Mouse (Mus musculus): ENCODE results near the gene Sesn3. TPM values are rescaled to one million over a fixed set of nuclear protein-coding genes. Genes with fewer than 3 reads are reported as not detected.

Sesn3 gene
- total and polyA plus RNA-seq, 3 experiments: 3.9 to 14.3 (median 4.6) TPM

- TF ChIP-seq MAZ (IDR thresholded peaks at IDR 0.05; ENCODE audit: low read depth, low read length) (no peak), MXI1 (IDR thresholded peaks at IDR 0.05; ENCODE audit: low read depth, low read length) (no peak)
- no peaks in the 10 kb centered on the region for H3K36me3 ChIP-seq (replicated peaks in 1 of 2; ENCODE audit: control insufficient read depth in 1 of 2, insufficient read depth in 1 of 2, low read length in 1 of 2)
- peaks cover 0 to 13% of the 10 kb centered on the region in 2 experiments; a peak in 3 of 4 replicates for H3K4me1 ChIP-seq (ENCODE audit: control insufficient read depth in 1 of 2, insufficient read depth in 2 of 2)
- dilution Hi-C loops (cut with MboI; ENCODE audit: extremely low pct_ligation_motif_present, extremely low pct_unique_long_range_greater_than_20kb, low sequenced_read_pairs): no loop called here
- no peak overlapping the region for H3K4me2 ChIP-seq (ENCODE audit: insufficient read depth, low read depth, poor library complexity, severe bottlenecking)
- no peaks in the 10 kb centered on the region for H3K27me3 ChIP-seq (replicated peaks)
- no peak overlapping the region for H3K27ac ChIP-seq (ENCODE audit: insufficient read depth, low read depth)
- DNase-seq (ENCODE audit: extremely low read depth): no peak
- in situ Hi-C loops (cut with MboI; ENCODE audit: low pct_ligation_motif_present, low pct_unique_long_range_greater_than_20kb, low sequenced_read_pairs): no loop called here
- peaks cover 6% of the 10 kb centered on the region for H3K9me3 ChIP-seq (replicated peaks; ENCODE audit: low read length)
- H3K4me3 ChIP-seq (replicated peaks in 1 of 3; ENCODE audit: low read depth in 2 of 3, low read length in 2 of 3, poor library complexity in 1 of 3): no peak overlapping the region
- H3K79me2 ChIP-seq (replicated peaks; ENCODE audit: control insufficient read depth, extremely low read depth, insufficient read depth, poor library complexity, severe bottlenecking): no peaks in the 10 kb centered on the region
- H3K9ac ChIP-seq (ENCODE audit: insufficient read depth, low read depth): no peak overlapping the region
Measured at GRCm38 (mm10) chr9:14372440-14372839, 97.6 kb downstream of the Sesn3 start.

GRCm38 (mm10) chr9:14376149-14376548 lies 101.3 kb downstream of the Sesn3 start:
- dilution Hi-C loops (cut with MboI; ENCODE audit: extremely low pct_ligation_motif_present, extremely low pct_unique_long_range_greater_than_20kb, low sequenced_read_pairs): no loop called here
- peaks cover 15% of the 10 kb centered on the region for H3K27me3 ChIP-seq (replicated peaks)
- no peaks in the 10 kb centered on the region for H3K9me3 ChIP-seq (replicated peaks; ENCODE audit: low read length)
- no peak overlapping the region for H3K27ac ChIP-seq (ENCODE audit: insufficient read depth, low read depth)
- DNase-seq (ENCODE audit: extremely low read depth): no peak
- peaks cover 0 to 20% of the 10 kb centered on the region in 2 experiments; a peak in 3 of 4 replicates for H3K4me1 ChIP-seq (ENCODE audit: control insufficient read depth in 1 of 2, insufficient read depth in 2 of 2)
- no peaks in the 10 kb centered on the region for H3K36me3 ChIP-seq (replicated peaks in 1 of 2; ENCODE audit: control insufficient read depth in 1 of 2, insufficient read depth in 1 of 2, low read length in 1 of 2)
- no peak overlapping the region for H3K4me2 ChIP-seq (ENCODE audit: insufficient read depth, low read depth, poor library complexity, severe bottlenecking)
- TF ChIP-seq SIN3A (IDR thresholded peaks at IDR 0.05; ENCODE audit: low read length) (no peak), POLR2AphosphoS2 (IDR thresholded peaks at IDR 0.05; ENCODE audit: low read depth, low read length) (no peak), CHD1 (IDR thresholded peaks at IDR 0.05; ENCODE audit: low read depth, low read length) (no peak), MAZ (IDR thresholded peaks at IDR 0.05; ENCODE audit: low read depth, low read length) (no peak), ELF1 (IDR thresholded peaks at IDR 0.05; ENCODE audit: low read depth, low read length) (no peak), NRF1 (IDR thresholded peaks at IDR 0.05; ENCODE audit: low read depth, low read length) (no peak), IRF4 (IDR thresholded peaks at IDR 0.05; ENCODE audit: low read depth, low read length) (no peak), TCF12 (IDR thresholded peaks at IDR 0.05; ENCODE audit: low read depth, low read length) (no peak), MAFK (IDR thresholded peaks at IDR 0.05; ENCODE audit: insufficient replicate concordance, low read length) (peak; percentile 33; the same call in 1 of the 2 replicates)
- H3K79me2 ChIP-seq (replicated peaks; ENCODE audit: control insufficient read depth, extremely low read depth, insufficient read depth, poor library complexity, severe bottlenecking): no peaks in the 10 kb centered on the region
- no peak overlapping the region for H3K9ac ChIP-seq (ENCODE audit: insufficient read depth, low read depth)
- H3K4me3 ChIP-seq (replicated peaks in 1 of 3; ENCODE audit: low read depth in 2 of 3, low read length in 2 of 3, poor library complexity in 1 of 3): no peak overlapping the region
- in situ Hi-C loops (cut with MboI; ENCODE audit: low pct_ligation_motif_present, low pct_unique_long_range_greater_than_20kb, low sequenced_read_pairs): no loop called here

- H3K27ac ChIP-seq (ENCODE audit: insufficient read depth, low read depth): no peak overlapping the region
- no peak for DNase-seq (ENCODE audit: extremely low read depth)
- H3K79me2 ChIP-seq (replicated peaks; ENCODE audit: control insufficient read depth, extremely low read depth, insufficient read depth, poor library complexity, severe bottlenecking): no peaks in the 10 kb centered on the region
- H3K9me3 ChIP-seq (replicated peaks; ENCODE audit: low read length): no peaks in the 10 kb centered on the region
- in situ Hi-C loops (cut with MboI; ENCODE audit: low pct_ligation_motif_present, low pct_unique_long_range_greater_than_20kb, low sequenced_read_pairs): no loop called here
- no peak overlapping the region for H3K9ac ChIP-seq (ENCODE audit: insufficient read depth, low read depth)
- H3K4me2 ChIP-seq (ENCODE audit: insufficient read depth, low read depth, poor library complexity, severe bottlenecking): no peak overlapping the region
- H3K36me3 ChIP-seq (replicated peaks in 1 of 2; ENCODE audit: control insufficient read depth in 1 of 2, insufficient read depth in 1 of 2, low read length in 1 of 2): no peaks in the 10 kb centered on the region
- TF ChIP-seq CHD1 (IDR thresholded peaks at IDR 0.05; ENCODE audit: low read depth, low read length): no peak
- no peak for TF ChIP-seq ZMIZ1 (IDR thresholded peaks at IDR 0.05; ENCODE audit: low read depth, low read length)
- no peak for TF ChIP-seq TCF12 (IDR thresholded peaks at IDR 0.05; ENCODE audit: low read depth, low read length)
- no peak for TF ChIP-seq HCFC1 (IDR thresholded peaks at IDR 0.05; ENCODE audit: low read depth, low read length)
- no peak for TF ChIP-seq NRF1 (IDR thresholded peaks at IDR 0.05; ENCODE audit: low read depth, low read length)
- TF ChIP-seq UBTF (IDR thresholded peaks at IDR 0.05; ENCODE audit: low read depth, low read length): no peak
- no peak for TF ChIP-seq CTCF (conservative IDR thresholded peaks at IDR 0.05 in 1 of 2, IDR thresholded peaks at IDR 0.05 in 1 of 2; ENCODE audit: low read depth in 2 of 2, low read length in 2 of 2)
- TF ChIP-seq ELF1 (IDR thresholded peaks at IDR 0.05; ENCODE audit: low read depth, low read length): no peak
- no peak for TF ChIP-seq JUN (IDR thresholded peaks at IDR 0.05; ENCODE audit: insufficient read depth, low read depth, low read length)
- peaks cover 15% of the 10 kb centered on the region for H3K27me3 ChIP-seq (replicated peaks)
- dilution Hi-C loops (cut with MboI; ENCODE audit: extremely low pct_ligation_motif_present, extremely low pct_unique_long_range_greater_than_20kb, low sequenced_read_pairs): no loop called here
- H3K4me3 ChIP-seq (replicated peaks in 1 of 3; ENCODE audit: low read depth in 2 of 3, low read length in 2 of 3, poor library complexity in 1 of 3): no peak overlapping the region
- H3K4me1 ChIP-seq (ENCODE audit: control insufficient read depth in 1 of 2, insufficient read depth in 2 of 2): peaks cover 2 to 31% of the 10 kb centered on the region in 2 experiments; a peak in 3 of 4 replicates
Measured at GRCm38 (mm10) chr9:14378151-14378550, 103.3 kb downstream of the Sesn3 start.

Measured in CH12.LX (cell line).